Mouse (Mus musculus) lung, postnatal 0 days (tissue): ENCODE results near the gene Mfsd2b.

ENCODE experiments used
- CTCF ChIP-seq: IDR thresholded peaks from 2 replicates; pipeline ENCODE4 v1.5.1; 2016; ENCODE audit warnings: antibody characterized with exemption, mild to moderate bottlenecking
- EP300 ChIP-seq: IDR thresholded peaks from 2 replicates; pipeline ENCODE4 v1.6.1; 2016; ENCODE audit warnings: antibody characterized with exemption, mild to moderate bottlenecking, control low read depth

DNA sequence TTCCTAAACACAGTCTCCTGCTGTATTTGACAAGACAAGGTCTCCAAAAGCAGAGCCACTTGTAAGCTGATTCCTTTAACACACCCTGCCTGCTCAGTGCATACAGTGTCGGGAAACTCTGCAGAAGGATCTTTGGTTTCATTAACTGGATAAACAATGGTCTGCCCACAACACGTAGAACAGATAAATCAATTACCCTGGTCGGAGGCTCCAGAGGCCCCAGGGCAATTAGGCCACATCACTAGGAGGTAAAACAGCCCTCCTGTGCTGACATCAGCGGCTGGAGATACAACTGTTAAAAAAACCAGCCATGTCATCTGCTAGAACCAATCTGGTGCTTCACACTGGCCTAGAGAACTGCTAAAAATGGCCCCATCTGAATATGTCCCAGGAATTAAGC is 37.2 kb downstream of the Mfsd2b start:
- TF ChIP-seq CTCF: no peak
- TF ChIP-seq EP300: no peak
